Mouse (Mus musculus) layer of hippocampus, postnatal 25 days (tissue): Measurements from ENCODE around the gene Nid2. TPM values are rescaled to one million over a fixed set of nuclear protein-coding genes. Genes with fewer than 3 reads are reported as not detected.

Experiments
- DNase-seq, 2 experiments: peaks; one replicate each; pipeline ENCODE4 v3.0.0; 2022; ENCODE audit warnings: mixed read lengths in 2 of 2, low spot score in 1 of 2; ENCODE audit errors: extremely low spot score in 1 of 2
- total RNA-seq, 2 experiments: library from RNA; stranded (reverse); gene quantifications; 2 replicates each; pipeline ENCODE4 v1.2.3; 2021

The Nid2 gene
- total RNA-seq, 2 experiments from 2014 or later = 3.1 to 3.4 TPM

- no peak for DNase-seq
Observed at GRCm38 (mm10) chr14:19740147-19740738, 10.8 kb upstream of the Nid2 start.

- no peak for DNase-seq
Observed at GRCm38 (mm10) chr14:19744876-19745275, 6.2 kb upstream of the Nid2 start.

- DNase-seq = no peak
Observed at GRCm38 (mm10) chr14:19746232-19746631, 4.8 kb upstream of the Nid2 start.

GRCm38 (mm10) chr14:19746731-19747130 lies 4.3 kb upstream of the Nid2 start:
- no peak for DNase-seq

GRCm38 (mm10) chr14:19749743-19750142 lies 1.3 kb upstream of the Nid2 start:
- no peak for DNase-seq

- DNase-seq = no peak
Observed at GRCm38 (mm10) chr14:19750411-19751024, 547 bp upstream of the Nid2 start.

GRCm38 (mm10) chr14:19752276-19752675 lies 1.2 kb downstream of the Nid2 start:
- DNase-seq = no peak

- no peak for DNase-seq
Observed at GRCm38 (mm10) chr14:19759277-19760193, 8.5 kb downstream of the Nid2 start.

- no peak for DNase-seq
Observed at GRCm38 (mm10) chr14:19760721-19761120, 9.7 kb downstream of the Nid2 start.

- no peak for DNase-seq
Observed at GRCm38 (mm10) chr14:19762014-19762413, 10.9 kb downstream of the Nid2 start.

- DNase-seq = no peak
Observed at GRCm38 (mm10) chr14:19763527-19763926, 12.5 kb downstream of the Nid2 start.

GRCm38 (mm10) chr14:19764331-19764730 lies 13.3 kb downstream of the Nid2 start:
- DNase-seq = no peak

GRCm38 (mm10) chr14:19765539-19766379 lies 14.7 kb downstream of the Nid2 start:
- DNase-seq = no peak

- DNase-seq = no peak
Observed at GRCm38 (mm10) chr14:19766380-19766649, 15.2 kb downstream of the Nid2 start.

GRCm38 (mm10) chr14:19768648-19769047 lies 17.6 kb downstream of the Nid2 start:
- DNase-seq = no peak

GRCm38 (mm10) chr14:19769441-19770200 lies 18.6 kb downstream of the Nid2 start:
- DNase-seq = no peak

GRCm38 (mm10) chr14:19771173-19771572 lies 20.1 kb downstream of the Nid2 start:
- no peak for DNase-seq

GRCm38 (mm10) chr14:19774036-19774628 lies 23.1 kb downstream of the Nid2 start:
- no peak for DNase-seq

GRCm38 (mm10) chr14:19775491-19775890 lies 24.4 kb downstream of the Nid2 start:
- no peak for DNase-seq

- no peak for DNase-seq
Observed at GRCm38 (mm10) chr14:19776179-19776578, 25.1 kb downstream of the Nid2 start.
